Mouse (Mus musculus) gastrocnemius, adult 8-10 months (tissue): ENCODE measurements around the gene Tsen34. TPM values are rescaled to one million over a fixed set of nuclear protein-coding genes. Genes with fewer than 3 reads are reported as not detected.
"Not testable (repeated sequence)": the region's sequence is repeated elsewhere in the genome, so short reads cannot be mapped to it uniquely, and the experiment has no call there.

Source experiments
- DNase-seq, 2 experiments: peaks; one replicate each; pipeline ENCODE4 v3.0.0; 2022; ENCODE audit warnings: low spot score in 2 of 2
- total RNA-seq, 4 experiments: library from RNA; stranded (reverse); gene quantifications; 2 replicates each; pipeline ENCODE4 v1.2.4; 2022

Gene Tsen34
- total RNA-seq, 4 experiments from 2014 or later = 25.3 to 34.0 (median 29.0) TPM

DNA sequence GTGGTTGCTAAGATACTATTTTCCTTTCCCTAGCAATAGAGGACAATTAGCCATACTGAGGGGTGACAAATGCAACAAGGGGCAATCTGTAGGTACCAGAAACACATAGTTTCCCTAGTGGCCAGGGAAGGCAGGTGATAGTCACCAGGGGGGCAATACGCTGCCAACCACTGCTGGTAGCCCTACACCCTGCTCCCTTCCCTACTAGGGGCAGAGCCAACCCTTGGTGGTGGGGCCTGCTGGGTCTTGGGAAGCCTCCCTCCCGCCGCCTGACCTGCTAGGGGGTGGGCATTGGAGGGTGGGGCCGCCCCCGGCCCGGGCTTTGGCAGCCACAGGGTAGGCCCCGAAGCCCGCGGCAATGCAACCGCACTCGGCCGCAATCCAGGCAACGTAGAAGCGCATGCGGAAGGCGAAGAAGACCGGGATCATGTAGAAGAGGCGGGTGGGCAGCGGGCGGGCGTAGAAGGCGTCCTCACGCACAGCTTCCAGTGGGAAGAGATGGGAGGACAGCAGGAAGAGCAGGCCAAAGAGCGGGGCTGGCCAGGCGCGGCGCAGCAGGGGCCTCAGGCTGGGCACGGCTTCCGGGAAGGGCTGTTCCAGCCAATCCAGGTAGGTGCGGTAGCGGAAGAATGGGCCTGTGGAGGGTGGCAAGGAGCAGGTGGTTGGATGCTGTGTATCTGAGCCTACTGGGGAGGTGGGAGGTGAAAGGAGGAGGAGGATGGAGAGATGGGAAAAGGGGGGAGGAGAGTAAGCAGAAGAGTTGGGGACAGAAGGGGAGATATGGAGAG is 7.1 kb upstream of the Tsen34 start:
- DNase-seq = no peak

- no peak for DNase-seq
Measured at GRCm38 (mm10) chr7:3691919-3692318, 744 bp upstream of the Tsen34 start.

GRCm38 (mm10) chr7:3692987-3693808 is 535 bp downstream of the Tsen34 start, which contains the start of gene Mboat7:
Gene Mboat7, minus strand, starts transcription at chr7:3693523.
- peak; percentile 94 for DNase-seq

GRCm38 (mm10) chr7:3693809-3694075 is 1.1 kb downstream of the Tsen34 start:
- no peak for DNase-seq

DNA sequence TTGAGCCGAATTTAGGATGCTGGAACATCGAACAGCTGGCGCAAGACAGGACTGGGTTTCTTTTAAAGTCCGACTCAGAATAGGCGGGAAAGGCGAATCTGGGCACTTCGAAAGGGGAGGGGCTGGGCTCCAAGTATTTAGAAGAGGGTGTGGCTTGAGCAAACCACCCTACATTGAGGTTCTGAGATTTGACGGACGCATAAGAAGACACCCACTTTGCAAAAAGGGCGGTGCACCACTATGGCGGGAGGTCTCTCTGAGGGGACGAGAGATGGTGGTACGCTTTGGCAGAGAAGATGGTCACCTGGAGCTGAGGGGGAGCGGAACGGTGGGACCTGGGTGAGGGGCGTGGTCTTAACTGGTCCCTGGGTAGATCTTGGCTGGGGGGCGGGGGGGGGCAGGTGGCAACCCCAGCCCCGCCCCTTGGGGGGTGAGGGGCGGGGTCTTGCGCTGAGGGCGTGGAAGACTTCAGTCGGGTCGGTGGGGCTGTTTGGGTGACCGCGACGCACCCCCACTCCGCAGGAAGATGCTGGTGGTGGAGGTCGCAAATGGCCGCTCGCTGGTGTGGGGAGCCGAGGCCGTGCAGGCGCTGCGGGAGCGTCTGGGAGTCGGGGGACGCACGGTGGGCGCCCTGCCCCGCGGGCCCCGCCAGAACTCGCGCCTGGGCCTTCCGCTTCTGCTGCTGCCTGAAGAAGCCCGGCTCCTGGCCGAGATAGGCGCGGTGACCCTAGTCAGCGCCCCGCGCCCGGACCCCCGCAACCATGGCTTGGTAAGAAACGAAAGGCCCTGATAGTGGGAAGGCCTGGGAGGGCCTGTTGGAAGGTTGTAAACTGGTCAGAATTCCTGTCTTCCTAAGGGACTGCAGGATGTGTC is 1.6 kb downstream of the Tsen34 start:
- peak; percentile 32 to 52 for DNase-seq

DNA sequence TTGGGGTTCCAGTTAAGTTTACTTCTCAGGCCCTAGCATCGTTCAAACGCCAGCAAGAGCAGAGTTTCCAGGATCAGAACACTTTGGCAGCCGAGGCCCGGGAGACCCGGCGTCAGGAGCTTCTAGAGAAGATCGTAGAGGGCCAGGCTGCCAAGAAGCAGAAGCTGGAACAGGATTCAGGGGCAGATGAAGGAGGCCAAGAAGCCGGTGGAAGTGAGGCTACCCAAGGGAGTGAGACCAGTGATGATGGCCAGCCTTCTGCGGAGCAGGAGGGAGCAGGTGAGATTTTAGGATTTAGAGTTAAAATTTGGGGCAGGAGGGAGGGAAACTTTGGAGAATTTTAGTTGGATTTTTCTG is 2.3 kb downstream of the Tsen34 start:
- peak in 1 of 2 experiments; percentile 6 for DNase-seq

DNA sequence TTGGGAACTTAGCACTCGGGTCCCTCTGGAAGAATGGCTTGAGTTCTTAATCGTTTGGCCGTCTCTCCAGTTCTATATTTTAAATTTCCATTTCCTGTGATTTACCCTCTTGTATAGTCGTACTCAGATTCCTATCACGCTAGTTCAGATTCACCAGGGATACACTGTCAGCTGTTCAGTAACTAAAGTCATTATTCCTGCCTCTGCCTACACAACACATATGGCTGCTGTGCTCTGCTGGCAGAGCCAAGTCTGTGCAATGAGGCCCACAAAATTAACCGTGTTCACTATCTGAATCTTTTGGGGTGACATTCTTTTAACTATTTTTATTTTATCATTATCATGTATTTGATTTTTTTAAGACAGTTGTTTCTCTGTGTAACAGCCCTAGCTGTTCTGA is 5.8 kb downstream of the Tsen34 start:
- no peak for DNase-seq

GRCm38 (mm10) chr7:3703148-3703878 is 10.7 kb downstream of the Tsen34 start:
- no peak for DNase-seq

DNA sequence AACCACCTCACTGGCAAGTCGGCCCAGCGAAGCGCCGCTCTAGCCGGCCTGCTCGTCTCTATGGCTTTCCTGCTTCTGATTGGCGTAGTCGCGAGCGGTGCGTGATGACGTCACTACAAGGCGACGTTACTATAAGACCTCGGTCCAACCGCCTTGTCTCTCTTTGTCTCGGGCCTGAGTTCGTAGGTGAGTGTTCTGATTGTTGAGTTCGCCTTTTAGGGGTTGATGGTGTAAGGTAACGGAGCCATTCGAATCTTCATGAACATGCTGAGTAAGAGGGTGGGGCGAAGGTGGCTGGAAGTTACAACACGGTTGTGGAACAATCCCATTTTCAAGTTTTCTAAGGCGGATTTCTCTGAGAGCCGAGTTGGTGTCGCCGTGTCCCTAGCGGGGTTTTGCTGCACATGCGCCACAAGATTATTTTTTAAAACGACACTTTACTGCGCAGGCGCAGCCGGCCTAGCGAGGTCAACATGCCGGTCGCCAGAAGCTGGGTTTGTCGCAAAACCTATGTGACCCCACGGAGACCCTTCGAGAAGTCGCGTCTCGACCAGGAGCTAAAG is 11.3 kb downstream of the Tsen34 start, which contains the start of gene Rps9:
Gene Rps9, plus strand, starts transcription at position 115 of the 563 bp plus-strand sequence.
- peak; percentile 93 to 95 for DNase-seq

GRCm38 (mm10) chr7:3704475-3704874 is 11.8 kb downstream of the Tsen34 start:
- DNase-seq = no peak

DNA sequence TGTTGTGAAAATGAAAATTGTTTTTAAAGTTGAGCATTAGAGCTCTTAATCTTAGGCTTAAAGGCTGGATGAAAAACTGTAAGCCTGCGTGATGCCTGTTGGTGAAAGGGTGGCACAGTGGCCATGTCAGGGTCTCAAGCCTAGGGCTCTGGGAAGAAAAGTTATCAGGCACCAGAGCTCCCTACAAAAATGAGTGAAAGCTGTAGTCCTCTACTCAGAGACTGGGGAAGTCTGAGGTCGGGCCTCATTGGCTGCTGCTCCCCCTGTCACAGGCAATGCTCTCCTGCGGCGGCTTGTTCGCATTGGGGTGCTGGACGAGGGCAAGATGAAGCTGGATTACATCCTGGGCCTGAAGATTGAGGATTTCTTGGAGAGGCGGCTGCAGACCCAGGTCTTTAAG is 12.8 kb downstream of the Tsen34 start:
- DNase-seq = not testable (repeated sequence)

DNA sequence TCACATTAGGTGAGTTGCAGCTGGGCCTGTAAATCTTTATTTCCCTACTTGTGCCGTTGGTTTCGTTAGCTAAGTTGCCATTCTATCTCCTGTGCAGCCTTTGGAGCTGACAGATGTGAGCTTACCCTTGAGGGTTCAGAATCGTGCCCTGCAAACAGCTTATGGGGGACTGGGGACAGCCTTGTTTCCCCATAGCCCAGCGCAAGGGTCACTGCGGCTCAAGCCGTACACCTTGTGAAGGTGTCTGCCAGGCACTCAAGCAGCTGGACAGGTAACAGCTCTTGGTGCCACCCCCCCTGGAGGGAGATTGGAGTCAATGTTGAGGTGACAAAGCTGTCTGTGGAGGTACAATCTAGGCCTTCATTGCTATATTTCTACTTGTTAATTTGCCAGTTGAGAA is 13.2 kb downstream of the Tsen34 start:
- no peak for DNase-seq

DNA sequence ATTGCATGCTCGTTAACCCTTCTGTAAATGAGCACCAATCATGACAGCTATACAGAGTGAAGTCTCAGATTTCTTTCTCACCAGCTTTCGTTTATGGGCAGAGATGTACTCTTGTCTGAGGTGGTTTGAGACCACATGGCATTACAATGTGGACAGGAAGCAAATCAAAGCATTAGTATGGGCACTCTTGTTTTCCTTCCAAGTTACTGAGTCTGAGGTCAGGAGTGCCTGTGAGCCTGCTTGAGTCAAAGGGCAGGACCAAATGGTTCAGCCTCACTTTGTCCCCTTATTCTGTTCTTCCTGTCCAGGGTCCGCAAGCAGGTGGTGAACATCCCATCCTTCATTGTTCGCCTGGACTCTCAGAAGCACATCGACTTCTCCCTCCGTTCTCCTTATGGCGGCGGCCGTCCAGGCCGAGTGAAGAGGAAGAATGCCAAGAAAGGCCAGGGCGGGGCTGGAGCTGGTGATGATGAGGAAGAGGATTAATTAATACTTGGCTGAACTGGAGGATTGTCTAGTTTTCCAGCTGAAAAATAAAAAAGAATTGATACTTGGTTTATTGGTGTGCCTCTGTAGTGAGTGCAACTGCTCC is 13.8 kb downstream of the Tsen34 start:
- no peak for DNase-seq

DNA sequence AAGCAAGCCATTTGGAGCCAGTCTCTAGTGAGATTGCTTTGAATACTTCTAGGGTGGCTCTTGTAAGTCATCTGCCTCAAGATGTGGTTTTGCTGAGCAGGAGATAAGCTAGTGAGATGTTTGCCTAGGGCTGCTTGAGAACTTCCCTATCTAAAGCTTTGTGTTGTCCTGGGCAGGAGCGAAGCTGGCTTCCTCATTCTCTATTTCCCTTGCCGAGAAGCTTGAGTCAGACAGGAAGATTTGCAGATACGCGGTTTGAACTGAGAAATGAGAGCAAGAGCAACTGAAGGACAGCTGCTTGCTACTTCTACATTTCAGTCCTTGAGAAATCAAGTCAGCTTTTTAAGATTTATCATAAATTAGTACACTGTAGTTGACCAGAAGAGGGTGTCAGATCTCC is 14.4 kb downstream of the Tsen34 start:
- DNase-seq = no peak

DNA sequence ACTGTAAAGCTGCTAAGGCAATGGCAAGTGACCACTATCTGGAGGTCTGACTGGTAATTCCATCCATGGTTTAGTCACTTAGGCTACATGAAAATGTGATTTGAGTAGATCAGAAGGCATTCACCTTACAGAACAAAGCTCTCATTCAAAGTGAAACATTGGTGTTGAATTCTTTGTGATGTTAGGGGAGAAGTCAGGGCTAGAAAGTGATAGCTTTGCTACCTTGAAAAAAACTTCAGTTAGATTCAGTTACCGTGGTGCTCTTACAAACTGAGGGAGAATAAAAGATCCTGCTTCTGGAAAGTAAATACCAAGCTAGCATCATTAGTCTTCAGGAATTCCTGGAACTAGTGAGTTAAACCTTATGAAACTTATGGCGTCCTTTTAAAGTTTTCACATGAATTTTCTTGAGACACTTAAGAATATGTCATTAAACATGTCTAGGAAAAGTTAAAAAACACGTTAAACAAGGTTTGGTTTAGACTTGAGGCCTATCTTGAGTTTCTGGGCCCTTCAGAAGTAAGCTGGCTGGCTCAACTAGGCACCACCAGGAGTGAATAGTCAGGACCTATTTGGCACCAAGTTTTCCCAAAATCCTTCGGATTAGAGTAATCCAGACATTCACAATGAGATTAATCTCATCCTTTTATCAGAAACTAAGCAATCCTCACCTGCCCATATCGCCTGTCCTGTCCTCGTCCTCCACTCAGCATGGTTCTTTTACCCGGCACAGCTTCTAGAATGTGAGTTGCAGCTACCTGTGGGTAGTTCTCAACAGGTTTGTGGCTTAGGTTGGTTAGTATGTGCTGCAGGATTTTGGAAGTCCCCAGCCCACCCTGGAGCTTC is 15.1 kb downstream of the Tsen34 start:
- no peak for DNase-seq

GRCm38 (mm10) chr7:3708447-3708980 is 15.9 kb downstream of the Tsen34 start:
- DNase-seq = not testable (repeated sequence)

- DNase-seq = no peak
Measured at GRCm38 (mm10) chr7:3709000-3709399, 16.3 kb downstream of the Tsen34 start.

- DNase-seq = no peak
Measured at GRCm38 (mm10) chr7:3712264-3712942, 19.7 kb downstream of the Tsen34 start.

- no peak for DNase-seq
Measured at GRCm38 (mm10) chr7:3715249-3715648, 22.6 kb downstream of the Tsen34 start.
